Mouse (Mus musculus) E14TG2a.4 (cell line): Measurements from ENCODE around the gene Igsf11.

ENCODE experiments used
- H3K27me3 ChIP-seq: 2 replicates; pipeline ENCODE4 v1.6.1; 2014; ENCODE audit warnings: low read length, control low read depth; ENCODE audit not compliant: insufficient read depth
- H3K36me3 ChIP-seq: 2 replicates; pipeline ENCODE4 v1.6.1; 2014; ENCODE audit warnings: low read length, control low read depth; ENCODE audit not compliant: insufficient read depth
- H3K4me1 ChIP-seq: replicated peaks from 2 replicates; pipeline ENCODE4 v1.6.1; 2014; ENCODE audit warnings: low read depth, low read length, control low read depth
- H3K4me3 ChIP-seq: replicated peaks from 2 replicates; pipeline ENCODE4 v1.5.1; 2014; ENCODE audit warnings: mild to moderate bottlenecking, low read length
- H3K9me3 ChIP-seq: 2 replicates; pipeline ENCODE4 v1.6.1; 2014; ENCODE audit warnings: low read length, control low read depth
- CTCF ChIP-seq: conservative IDR thresholded peaks from 2 replicates; pipeline ENCODE4 v1.5.1; 2014; ENCODE audit warnings: low read length
- NANOG ChIP-seq: IDR thresholded peaks from 2 replicates; pipeline ENCODE4 v1.6.1; 2014; ENCODE audit warnings: borderline replicate concordance, low read length, mixed read lengths
- POU5F1 ChIP-seq: IDR thresholded peaks from 2 replicates; pipeline ENCODE4 v1.6.1; 2014; ENCODE audit warnings: low read length, borderline replicate concordance

Igsf11 gene

GRCm38 (mm10) chr16:38945581-38945981 lies 53.1 kb downstream of the Igsf11 start:
- Histone ChIP-seq H3K9me3 (no peaks in the 10 kb centered on the region), H3K36me3 (no peaks in the 10 kb centered on the region), H3K27me3 (peaks cover 17% of the 10 kb centered on the region), H3K4me1 (peaks cover 51% of the 10 kb centered on the region), H3K4me3 (no peak overlapping the region)
- TF ChIP-seq NANOG (no peak), POU5F1 (no peak), CTCF (no peak)

- Histone ChIP-seq H3K4me3 (no peak overlapping the region), H3K36me3 (no peaks in the 10 kb centered on the region), H3K9me3 (no peaks in the 10 kb centered on the region), H3K27me3 (peaks cover 17% of the 10 kb centered on the region), H3K4me1 (peaks cover 51% of the 10 kb centered on the region)
- TF ChIP-seq POU5F1 (no peak), CTCF (no peak), NANOG (no peak)
These were observed 54.0 kb downstream of the Igsf11 start for GRCm38 (mm10) chr16:38946453-38946852.

GRCm38 (mm10) chr16:38947141-38947879 lies 54.8 kb downstream of the Igsf11 start:
- peaks cover 17% of the 10 kb centered on the region for H3K27me3 ChIP-seq
- H3K4me3 ChIP-seq = no peak overlapping the region
- TF ChIP-seq CTCF = no peak
- no peak for TF ChIP-seq POU5F1

GRCm38 (mm10) chr16:38948441-38948840 lies 56.0 kb downstream of the Igsf11 start:
- Histone ChIP-seq H3K9me3 (no peaks in the 10 kb centered on the region), H3K36me3 (no peaks in the 10 kb centered on the region), H3K27me3 (peaks cover 17% of the 10 kb centered on the region), H3K4me1 (peaks cover 44% of the 10 kb centered on the region), H3K4me3 (no peak overlapping the region)
- TF ChIP-seq NANOG = no peak

More at GRCm38 (mm10) chr16:38947141-38947879, 54.8 kb downstream of the Igsf11 start:
- H3K9me3 ChIP-seq = no peaks in the 10 kb centered on the region
- H3K36me3 ChIP-seq = no peaks in the 10 kb centered on the region
- H3K4me1 ChIP-seq = peaks cover 51% of the 10 kb centered on the region

GRCm38 (mm10) chr16:38952881-38953280 lies 60.4 kb downstream of the Igsf11 start:
- TF ChIP-seq NANOG = no peak
- peak; percentile 21 for TF ChIP-seq CTCF
- TF ChIP-seq POU5F1 = no peak
- peaks cover under 1% of the 10 kb centered on the region for H3K4me1 ChIP-seq
- no peak overlapping the region for H3K4me3 ChIP-seq
- H3K27me3 ChIP-seq = no peaks in the 10 kb centered on the region
- peaks cover 11% of the 10 kb centered on the region for H3K9me3 ChIP-seq
- H3K36me3 ChIP-seq = no peaks in the 10 kb centered on the region

GRCm38 (mm10) chr16:38953821-38954220 lies 61.4 kb downstream of the Igsf11 start:
- Histone ChIP-seq H3K9me3 (peaks cover 11% of the 10 kb centered on the region), H3K4me3 (no peak overlapping the region), H3K4me1 (no peaks in the 10 kb centered on the region), H3K36me3 (no peaks in the 10 kb centered on the region), H3K27me3 (no peaks in the 10 kb centered on the region)
- TF ChIP-seq CTCF = no peak
- no peak for TF ChIP-seq POU5F1
- no peak for TF ChIP-seq NANOG

- H3K4me1 ChIP-seq = no peaks in the 10 kb centered on the region
- H3K4me3 ChIP-seq = no peak overlapping the region
- H3K9me3 ChIP-seq = peaks cover 11% of the 10 kb centered on the region
- no peaks in the 10 kb centered on the region for H3K36me3 ChIP-seq
- no peaks in the 10 kb centered on the region for H3K27me3 ChIP-seq
- TF ChIP-seq CTCF (no peak), NANOG (no peak), POU5F1 (no peak)
These were observed 62.2 kb downstream of the Igsf11 start for GRCm38 (mm10) chr16:38954501-38955288.

- TF ChIP-seq NANOG (no peak), CTCF (no peak), POU5F1 (no peak)
- Histone ChIP-seq H3K4me3 (no peak overlapping the region), H3K4me1 (no peaks in the 10 kb centered on the region), H3K9me3 (peaks cover 12% of the 10 kb centered on the region), H3K27me3 (no peaks in the 10 kb centered on the region), H3K36me3 (no peaks in the 10 kb centered on the region)
These were observed 62.8 kb downstream of the Igsf11 start for GRCm38 (mm10) chr16:38955296-38955695.

GRCm38 (mm10) chr16:38958801-38959200 lies 66.3 kb downstream of the Igsf11 start:
- Histone ChIP-seq H3K27me3 (no peaks in the 10 kb centered on the region), H3K4me3 (no peak overlapping the region), H3K9me3 (peaks cover 17% of the 10 kb centered on the region), H3K36me3 (no peaks in the 10 kb centered on the region), H3K4me1 (peaks cover 5% of the 10 kb centered on the region; the same call in 1 of the 2 replicates)
- TF ChIP-seq POU5F1 (no peak), NANOG (no peak), CTCF (no peak)
